Mouse (Mus musculus): ENCODE measurements at regions not wholly inside any gene's neighbourhood (a gene's known extent, or its start where the extent isn't known, plus 50 kb on each side); places are given as distances from the start of the nearest gene placed in this dataset.

DNA sequence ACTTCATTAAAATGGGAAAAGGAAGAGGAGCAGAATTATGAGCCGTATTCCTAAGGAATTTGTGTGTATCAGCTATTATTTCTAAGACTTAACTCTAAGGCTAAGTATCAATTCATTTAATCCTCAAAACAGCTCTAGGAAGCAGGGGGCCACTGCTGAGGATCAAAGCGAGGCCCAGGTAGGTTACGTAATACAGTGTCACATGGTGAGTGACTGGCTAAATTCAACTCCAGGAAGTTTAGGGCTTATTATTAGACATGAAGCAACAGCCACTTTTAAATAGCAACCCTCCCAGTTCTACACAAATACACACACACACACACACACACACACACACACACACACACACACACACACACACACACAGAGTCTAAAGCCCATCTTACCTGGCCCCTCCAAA lies 109.3 kb downstream of the Nog start:
- no peak overlapping the region for H3K4me3 ChIP-seq (replicated peaks)
- H3K9ac ChIP-seq: no peak overlapping the region
- no peaks in the 10 kb centered on the region for H3K36me3 ChIP-seq
- 68% methylated on average over 3 of the region's 3 CpGs for WGBS
- no peak overlapping the region for H3K4me2 ChIP-seq (replicated peaks)
- no peak overlapping the region for H3K27ac ChIP-seq
- no peaks in the 10 kb centered on the region; the same call in 1 of the 2 replicates for H3K4me1 ChIP-seq (replicated peaks)
- H3K27me3 ChIP-seq (replicated peaks): no peaks in the 10 kb centered on the region
- H3K9me3 ChIP-seq: no peaks in the 10 kb centered on the region
- ATAC-seq: peak; percentile 87

DNA sequence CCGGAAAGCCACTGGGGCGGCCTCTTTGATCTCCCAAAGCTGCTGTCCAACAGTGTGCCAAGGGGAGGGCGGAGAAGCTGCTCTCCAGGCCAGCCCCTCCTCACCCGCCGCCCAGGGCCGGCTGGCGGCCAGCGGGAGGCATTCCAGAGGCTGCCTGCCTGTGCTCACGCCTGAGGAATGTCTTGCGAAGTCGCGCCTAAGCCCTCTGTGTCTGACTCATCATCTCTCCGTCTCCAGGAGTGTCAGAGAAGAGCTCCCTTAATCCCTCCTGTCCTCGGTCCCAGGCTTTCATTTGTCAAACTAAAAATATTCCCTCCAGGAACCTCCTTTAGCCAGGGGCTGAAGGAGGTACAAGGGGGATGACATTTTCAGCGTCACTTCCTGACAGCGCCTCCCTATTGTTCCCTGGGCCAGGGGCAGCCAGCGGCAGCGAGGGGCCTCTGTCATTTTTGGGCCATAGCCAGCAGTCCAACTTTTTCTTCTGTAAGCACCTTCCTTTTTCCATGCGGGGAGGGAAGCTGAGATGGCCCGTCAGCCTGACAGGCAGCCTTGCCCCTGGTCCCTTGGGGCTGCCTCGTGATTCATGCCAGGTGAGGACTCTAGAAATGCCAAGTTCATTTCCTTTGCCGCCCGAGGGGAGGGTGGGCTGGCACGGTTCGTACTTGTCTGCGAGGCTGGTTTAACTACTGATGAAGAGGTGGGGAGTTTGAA lies 113.4 kb downstream of the Gm525 start:
- Histone ChIP-seq H3K27me3 (replicated peaks) (no peaks in the 10 kb centered on the region), H3K9me3 (no peaks in the 10 kb centered on the region), H3K4me3 (replicated peaks) (0 out of 2 replicates have a peak overlapping the region, but pooled peaks have one; percentile 1), H3K9ac (no peak overlapping the region), H3K27ac (peak overlapping the region; percentile 59), H3K36me3 (no peaks in the 10 kb centered on the region), H3K4me1 (replicated peaks) (peaks cover 19% of the 10 kb centered on the region), H3K4me2 (replicated peaks) (peak overlapping the region; percentile 42)
- WGBS: 8% methylated on average over 26 of the region's 26 CpGs
- ATAC-seq: peak; percentile 97

DNA sequence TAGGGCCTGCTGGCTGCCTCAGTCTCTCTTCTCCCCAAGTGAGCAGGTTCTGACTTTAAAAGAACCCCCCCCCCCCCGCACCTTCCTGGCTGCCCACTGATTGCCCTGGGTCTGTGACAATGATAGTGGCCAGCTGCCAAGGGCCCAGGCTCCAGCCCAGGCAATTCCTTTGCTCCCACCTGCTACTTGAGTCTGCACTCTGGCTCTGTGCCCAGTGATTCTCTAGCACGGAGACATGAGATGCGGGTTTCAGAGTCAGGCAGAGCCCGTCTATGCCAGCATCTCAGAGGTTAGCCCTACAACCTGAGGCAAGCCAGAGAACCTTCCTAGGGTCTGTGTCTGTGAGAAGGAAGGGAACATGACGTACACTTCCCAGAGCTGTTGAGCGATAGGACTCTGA lies 112.2 kb downstream of the Gm525 start:
- Histone ChIP-seq H3K9me3 (no peaks in the 10 kb centered on the region), H3K9ac (no peak overlapping the region), H3K4me1 (replicated peaks) (peaks cover 19% of the 10 kb centered on the region), H3K36me3 (no peaks in the 10 kb centered on the region), H3K4me3 (replicated peaks) (no peak overlapping the region), H3K27me3 (replicated peaks) (no peaks in the 10 kb centered on the region), H3K27ac (no peak overlapping the region), H3K4me2 (replicated peaks) (no peak overlapping the region; the same call in 1 of the 2 replicates)
- ATAC-seq: no peak
- 48% methylated on average over 6 of the region's 6 CpGs for WGBS

DNA sequence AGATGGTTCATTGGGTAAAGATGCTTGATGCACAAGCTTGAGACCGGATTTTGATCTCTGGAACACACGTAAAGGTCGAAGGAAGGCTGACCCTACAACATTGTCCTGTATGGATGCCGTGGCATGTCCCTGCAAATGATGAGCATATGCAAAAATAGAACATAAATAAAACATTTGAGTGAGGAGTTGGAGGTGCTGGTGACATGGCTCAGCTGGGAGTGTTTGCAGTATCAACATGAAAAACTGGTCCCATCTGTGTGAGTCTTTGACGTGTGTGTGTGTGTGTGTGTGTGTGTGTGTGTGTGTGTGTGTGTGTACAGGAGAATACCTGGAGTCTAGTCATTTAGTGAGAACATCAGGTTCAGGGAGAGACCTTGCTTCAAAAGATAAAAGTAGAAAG lies 107.8 kb downstream of the Gm525 start:
- WGBS: 81% methylated on average over 5 of the region's 5 CpGs

DNA sequence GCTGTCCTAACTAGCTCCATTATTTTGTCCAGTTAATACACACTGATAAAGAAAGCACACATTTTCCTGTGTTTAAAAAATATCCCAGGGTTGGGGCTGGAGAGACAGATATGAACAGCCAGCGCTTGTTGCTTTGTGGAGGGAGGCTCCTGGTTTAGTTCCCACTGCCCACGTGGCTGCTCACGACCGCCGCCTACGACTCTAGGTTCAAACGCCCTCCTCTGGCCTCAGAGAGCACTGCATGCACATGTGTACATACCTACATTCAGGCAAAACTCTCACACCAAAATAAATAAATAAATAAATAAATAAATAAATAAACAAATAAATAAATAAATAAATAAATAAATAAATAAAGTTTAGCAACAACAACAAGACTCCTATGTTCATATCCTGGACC lies 104.8 kb downstream of the Gm525 start:
- Histone ChIP-seq H3K9me3 (no peaks in the 10 kb centered on the region), H3K9ac (no peak overlapping the region), H3K4me1 (replicated peaks) (peaks cover 6% of the 10 kb centered on the region; the same call in 1 of the 2 replicates), H3K4me3 (replicated peaks) (no peak overlapping the region), H3K4me2 (replicated peaks) (no peak overlapping the region), H3K27ac (no peak overlapping the region), H3K27me3 (replicated peaks) (no peaks in the 10 kb centered on the region), H3K36me3 (no peaks in the 10 kb centered on the region)
- WGBS: 90% methylated on average over 7 of the region's 7 CpGs
- ATAC-seq: no peak

More for the DNA sequence above, 107.8 kb downstream of the Gm525 start:
- no peaks in the 10 kb centered on the region for H3K9me3 ChIP-seq
- no peaks in the 10 kb centered on the region for H3K36me3 ChIP-seq
- peaks cover 10% of the 10 kb centered on the region; the same call in 1 of the 2 replicates for H3K4me1 ChIP-seq (replicated peaks)
- no peaks in the 10 kb centered on the region for H3K27me3 ChIP-seq (replicated peaks)
- H3K4me2 ChIP-seq (replicated peaks): no peak overlapping the region
- H3K4me3 ChIP-seq (replicated peaks): no peak overlapping the region
- no peak overlapping the region for H3K27ac ChIP-seq
- no peak overlapping the region for H3K9ac ChIP-seq
- ATAC-seq: no peak

DNA sequence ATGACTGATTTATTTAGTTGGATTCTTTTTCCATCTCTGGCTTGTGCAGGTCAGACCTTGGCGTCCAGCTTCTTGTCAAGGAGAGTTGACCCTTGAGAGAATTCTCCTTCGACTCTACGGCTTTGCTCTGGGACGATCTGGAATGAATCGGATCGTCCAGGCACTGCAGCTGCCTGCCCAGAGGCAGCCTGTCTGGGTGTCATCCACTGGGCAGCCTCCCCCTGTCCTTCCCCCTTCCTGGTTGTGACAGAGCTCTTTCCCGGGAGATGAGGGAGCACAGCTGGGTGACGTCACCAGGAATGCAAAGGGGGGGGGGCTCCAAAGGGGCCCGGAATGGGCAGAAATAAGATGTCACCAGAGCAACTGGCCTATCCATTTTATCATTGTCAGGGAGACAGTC lies 101.9 kb downstream of the Gm525 start:
- H3K9me3 ChIP-seq: no peaks in the 10 kb centered on the region
- no peak overlapping the region for H3K4me3 ChIP-seq (replicated peaks)
- ATAC-seq: peak; percentile 49
- H3K4me1 ChIP-seq (replicated peaks): peaks cover 6% of the 10 kb centered on the region; the same call in 1 of the 2 replicates
- H3K4me2 ChIP-seq (replicated peaks): peak overlapping the region; percentile 39
- H3K27me3 ChIP-seq (replicated peaks): no peaks in the 10 kb centered on the region
- 4% methylated on average over 9 of the region's 9 CpGs for WGBS
- H3K27ac ChIP-seq: no peak overlapping the region
- H3K9ac ChIP-seq: no peak overlapping the region
- no peaks in the 10 kb centered on the region for H3K36me3 ChIP-seq

DNA sequence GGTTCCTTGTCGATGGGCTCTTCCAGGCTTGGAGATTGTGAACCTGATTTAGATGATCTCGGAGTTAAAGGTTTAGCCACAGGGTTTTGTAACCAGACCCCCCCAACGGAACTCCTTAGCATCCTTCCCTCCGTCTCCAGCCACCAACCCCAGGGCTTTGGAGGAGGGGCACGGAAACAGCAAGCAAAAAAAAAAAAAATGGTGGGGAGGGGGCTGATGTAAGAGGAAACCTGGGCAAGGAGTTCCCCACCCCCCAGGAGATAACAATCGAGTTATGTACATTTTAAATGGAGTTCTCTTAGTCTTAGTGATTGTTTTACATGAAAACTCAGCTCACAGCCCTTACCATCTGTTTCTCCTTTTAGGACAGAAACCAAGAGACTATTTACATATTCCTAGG lies 101.3 kb downstream of the Gm525 start:
- no peaks in the 10 kb centered on the region for H3K27me3 ChIP-seq (replicated peaks)
- H3K36me3 ChIP-seq: no peaks in the 10 kb centered on the region
- WGBS: 30% methylated on average over 6 of the region's 6 CpGs
- H3K27ac ChIP-seq: no peak overlapping the region
- H3K9ac ChIP-seq: no peak overlapping the region
- ATAC-seq: no peak
- peaks cover 6% of the 10 kb centered on the region; the same call in 1 of the 2 replicates for H3K4me1 ChIP-seq (replicated peaks)
- H3K4me2 ChIP-seq (replicated peaks): peak overlapping the region; percentile 39; the same call in 1 of the 2 replicates
- no peaks in the 10 kb centered on the region for H3K9me3 ChIP-seq
- H3K4me3 ChIP-seq (replicated peaks): no peak overlapping the region

DNA sequence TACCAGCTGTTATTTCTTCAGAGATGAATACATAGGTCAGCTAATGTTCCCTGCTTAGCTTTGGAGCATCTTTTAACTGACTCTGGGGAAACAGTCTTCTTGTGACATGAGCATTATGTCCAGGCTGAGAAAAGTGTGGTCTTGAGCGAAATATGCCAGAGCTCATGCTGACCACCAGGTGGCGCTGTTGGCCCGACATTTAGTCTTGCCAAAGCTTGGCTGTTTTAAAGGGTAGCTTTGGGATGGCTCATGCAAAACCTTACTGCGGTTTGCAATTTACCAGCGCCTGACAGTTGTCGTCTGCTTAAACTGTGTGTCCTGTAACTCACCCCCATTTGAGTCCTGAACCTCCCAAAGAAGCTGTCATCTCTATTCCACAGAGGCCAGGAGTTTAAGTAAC lies 91.6 kb downstream of the Gm525 start:
- WGBS: 14% methylated on average over 6 of the region's 6 CpGs
- ATAC-seq: no peak
- Histone ChIP-seq H3K9ac (no peak overlapping the region), H3K4me3 (replicated peaks) (no peak overlapping the region), H3K27me3 (replicated peaks) (no peaks in the 10 kb centered on the region), H3K9me3 (no peaks in the 10 kb centered on the region), H3K4me2 (replicated peaks) (no peak overlapping the region), H3K4me1 (replicated peaks) (no peaks in the 10 kb centered on the region), H3K27ac (no peak overlapping the region), H3K36me3 (no peaks in the 10 kb centered on the region)

DNA sequence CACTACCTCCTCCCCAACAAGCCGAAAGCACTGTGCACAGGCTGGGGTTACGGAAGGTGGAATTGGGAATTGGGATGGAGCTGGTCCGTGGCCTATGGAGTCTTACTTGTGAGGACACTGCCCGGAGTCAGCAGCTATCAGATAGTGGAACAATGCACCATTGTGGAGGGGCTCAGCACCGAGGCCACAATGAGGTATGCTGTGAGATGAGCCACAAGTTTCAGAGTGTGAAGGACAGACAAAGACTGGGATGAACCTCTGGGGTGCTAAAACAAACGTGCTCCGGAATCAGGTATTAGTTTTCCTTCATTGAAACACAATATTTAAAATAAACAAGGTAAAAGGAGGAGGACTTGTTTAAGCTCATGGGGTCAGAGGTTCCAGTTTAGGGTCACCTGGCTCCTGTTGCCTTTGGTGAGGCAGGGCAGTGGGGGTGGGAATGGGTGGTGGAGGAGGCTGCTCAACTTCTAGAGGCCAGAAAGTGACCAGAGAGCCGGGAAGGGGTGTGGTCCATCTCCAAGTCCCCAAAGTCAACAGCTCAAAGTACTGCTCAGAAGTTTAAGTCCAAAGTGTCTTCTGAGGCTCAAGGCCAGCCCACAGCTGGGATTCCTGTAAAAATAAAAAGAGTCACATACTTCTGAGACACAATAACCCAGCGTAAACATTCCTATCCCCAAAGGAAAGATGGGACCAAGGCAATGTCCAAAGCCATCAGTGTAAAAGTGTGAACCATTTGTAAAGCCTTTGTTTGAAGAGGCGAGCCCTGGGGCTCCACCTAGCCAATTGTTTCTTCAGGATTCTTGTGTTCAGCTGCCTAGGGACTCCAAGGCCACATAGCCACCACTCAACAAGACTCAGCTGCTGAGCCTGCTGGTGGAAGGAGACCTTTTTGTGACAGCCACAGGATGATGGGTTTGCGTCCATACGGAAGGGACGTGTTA lies 80.1 kb downstream of the Gm525 start:
- Histone ChIP-seq H3K4me2 (replicated peaks) (no peak overlapping the region), H3K27me3 (replicated peaks) (no peaks in the 10 kb centered on the region), H3K9me3 (no peaks in the 10 kb centered on the region), H3K27ac (no peak overlapping the region), H3K9ac (no peak overlapping the region), H3K4me1 (replicated peaks) (no peaks in the 10 kb centered on the region), H3K36me3 (no peaks in the 10 kb centered on the region), H3K4me3 (replicated peaks) (no peak overlapping the region)
- ATAC-seq: no peak
- 72% methylated on average over 13 of the region's 13 CpGs for WGBS

DNA sequence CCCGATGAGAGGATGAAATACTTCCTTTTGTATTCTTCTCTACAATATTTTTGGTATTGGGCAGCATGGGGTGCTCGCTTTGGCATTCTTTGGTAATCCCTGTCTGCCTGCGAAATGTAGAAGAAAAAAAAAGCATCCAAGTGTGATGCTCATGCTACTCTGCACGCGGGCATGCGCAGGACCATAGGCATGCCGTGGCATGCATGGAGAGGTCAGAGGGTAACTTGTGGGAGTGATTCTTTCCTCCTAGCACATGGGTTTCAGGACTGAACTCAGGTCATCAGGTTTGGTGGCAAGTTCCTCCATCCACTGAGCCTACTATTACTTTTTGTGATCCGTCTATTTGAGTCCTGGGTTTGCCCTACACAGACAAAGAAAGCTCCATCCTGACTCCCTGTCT lies 74.3 kb downstream of the Gm525 start:
- Histone ChIP-seq H3K27ac (no peak overlapping the region), H3K4me3 (replicated peaks) (no peak overlapping the region), H3K36me3 (no peaks in the 10 kb centered on the region), H3K4me1 (replicated peaks) (peaks cover 5% of the 10 kb centered on the region; the same call in 1 of the 2 replicates), H3K9ac (no peak overlapping the region), H3K4me2 (replicated peaks) (no peak overlapping the region), H3K9me3 (no peaks in the 10 kb centered on the region), H3K27me3 (replicated peaks) (no peaks in the 10 kb centered on the region)
- no peak for ATAC-seq
- WGBS: 90% methylated on average over 8 of the region's 8 CpGs

DNA sequence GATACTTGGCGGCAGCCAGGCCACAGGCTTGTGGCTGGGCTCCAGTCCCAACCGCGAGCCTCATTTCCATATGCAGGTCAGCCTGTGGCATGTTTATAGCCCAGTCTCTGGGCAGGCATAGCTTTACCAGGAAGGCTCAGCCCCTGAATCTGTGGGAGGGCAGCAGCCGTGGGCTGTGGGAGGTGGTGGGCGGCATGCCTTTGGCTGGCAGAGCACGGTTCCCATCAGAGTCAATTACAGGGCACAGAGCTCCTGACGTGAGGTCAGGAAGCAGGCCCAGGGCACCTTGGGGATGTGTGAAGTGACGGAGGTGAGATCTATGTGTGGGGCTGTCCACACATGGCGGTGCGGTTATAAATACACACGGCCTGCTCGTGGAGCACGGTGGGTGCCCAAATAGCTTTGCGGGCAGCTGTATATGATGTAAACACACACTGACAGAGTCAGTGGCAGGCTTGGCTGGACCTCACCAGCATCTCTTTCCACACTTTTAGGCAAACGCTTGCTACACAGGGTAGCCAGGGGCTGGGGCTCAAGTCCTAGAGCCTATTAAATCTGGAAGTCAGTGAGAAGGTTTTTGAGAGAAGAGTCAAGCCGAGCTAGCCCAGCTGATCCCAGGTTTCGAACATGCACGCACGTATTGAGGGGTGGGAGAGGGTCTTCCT lies 71.8 kb downstream of the Gm525 start:
- WGBS: 40% methylated on average over 19 of the region's 19 CpGs
- no peaks in the 10 kb centered on the region for H3K9me3 ChIP-seq
- no peaks in the 10 kb centered on the region for H3K36me3 ChIP-seq
- peaks cover 5% of the 10 kb centered on the region; the same call in 1 of the 2 replicates for H3K4me1 ChIP-seq (replicated peaks)
- ATAC-seq: no peak; the same call in 1 of the 2 replicates
- no peak overlapping the region for H3K4me3 ChIP-seq (replicated peaks)
- no peak overlapping the region for H3K27ac ChIP-seq
- no peak overlapping the region for H3K4me2 ChIP-seq (replicated peaks)
- H3K9ac ChIP-seq: no peak overlapping the region
- no peaks in the 10 kb centered on the region for H3K27me3 ChIP-seq (replicated peaks)

DNA sequence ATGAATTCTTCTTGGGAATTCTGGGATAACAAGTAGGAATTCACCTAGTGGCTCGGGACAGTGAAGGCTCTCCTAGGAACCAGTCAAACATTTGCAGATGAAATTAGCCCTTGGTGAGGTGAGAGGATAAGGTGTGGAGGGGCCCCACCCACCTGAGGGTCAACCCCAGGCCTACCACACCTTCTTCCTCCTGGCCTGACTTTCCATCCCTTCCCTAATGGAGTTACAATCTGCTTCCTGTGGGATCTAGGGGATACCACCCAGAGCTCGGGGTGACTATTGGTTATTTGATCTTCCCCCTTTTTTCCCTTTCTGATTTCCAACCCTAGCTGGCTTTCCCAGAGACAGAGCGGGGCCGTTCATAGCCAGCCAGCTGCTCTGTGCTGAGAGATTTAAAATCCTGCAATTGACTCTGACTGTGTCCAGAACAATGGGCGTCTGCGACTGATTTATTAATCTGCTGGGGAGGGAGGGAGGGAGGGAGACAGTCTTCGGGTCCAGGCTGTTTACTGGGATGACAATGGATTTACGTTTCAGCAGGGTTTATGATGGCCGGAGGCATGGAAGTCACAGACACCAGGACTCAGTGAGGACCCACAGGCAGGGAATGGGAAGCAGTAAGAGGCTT lies 69.0 kb downstream of the Gm525 start:
- no peak overlapping the region for H3K4me2 ChIP-seq (replicated peaks)
- no peak overlapping the region for H3K27ac ChIP-seq
- WGBS: 26% methylated on average over 9 of the region's 9 CpGs
- H3K9ac ChIP-seq: no peak overlapping the region
- no peak overlapping the region for H3K4me3 ChIP-seq (replicated peaks)
- no peaks in the 10 kb centered on the region for H3K27me3 ChIP-seq (replicated peaks)
- H3K4me1 ChIP-seq (replicated peaks): peaks cover 5% of the 10 kb centered on the region; the same call in 1 of the 2 replicates
- H3K36me3 ChIP-seq: no peaks in the 10 kb centered on the region
- no peaks in the 10 kb centered on the region for H3K9me3 ChIP-seq
- no peak for ATAC-seq
